Mouse (Mus musculus): ENCODE results near the gene Pitpnm3. TPM values are rescaled to one million over a fixed set of nuclear protein-coding genes. Genes with fewer than 3 reads are reported as not detected.

The Pitpnm3 gene
- polyA plus RNA-seq, 1 experiment from 2014 or later, result 0.05 TPM

DNA sequence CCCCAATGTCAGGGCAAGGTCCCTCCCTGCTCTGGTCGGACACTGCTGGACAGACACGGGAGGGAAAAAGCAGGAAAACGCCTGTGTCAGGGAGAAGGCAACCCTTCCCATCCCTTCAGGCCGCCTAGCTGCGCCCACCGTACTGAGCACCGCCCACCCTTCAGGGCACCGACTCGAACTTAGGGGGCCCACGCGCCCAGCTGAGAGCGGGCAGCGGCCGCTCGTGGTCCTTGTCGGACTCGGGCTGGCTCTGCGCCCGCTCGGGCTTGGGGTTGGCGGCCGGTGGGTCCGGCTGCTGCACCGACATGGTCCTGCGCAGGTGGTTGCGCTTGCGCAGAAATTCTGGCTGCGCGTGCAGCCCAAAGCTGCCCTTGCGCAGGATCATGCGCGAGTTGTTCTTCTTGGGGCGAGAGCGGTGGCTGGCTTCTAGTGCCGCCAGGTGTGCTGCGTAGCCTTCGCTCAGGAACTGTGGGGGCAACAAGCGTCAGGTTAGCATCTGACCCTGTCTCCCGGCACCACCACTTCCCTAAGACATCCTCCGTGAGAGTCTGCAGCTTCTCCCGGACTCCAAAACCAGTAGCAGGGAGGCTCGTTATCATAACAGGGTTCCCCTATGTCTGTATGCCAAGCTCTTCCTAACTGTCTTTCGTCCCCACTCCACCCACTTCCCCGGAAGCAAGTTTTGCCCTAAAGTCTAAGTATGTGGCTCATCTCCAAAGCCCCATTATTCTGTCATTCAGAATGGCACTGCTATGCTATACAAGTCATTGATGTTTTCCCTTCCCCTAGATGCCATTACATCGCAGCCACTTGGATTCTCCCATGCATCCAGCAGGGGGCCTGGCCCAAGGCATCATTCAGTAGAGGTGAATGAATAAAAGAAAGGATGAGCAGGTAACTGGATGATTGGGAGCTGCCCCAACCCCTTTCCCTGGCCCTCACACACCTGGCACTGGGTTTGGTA lies 84.4 kb downstream of the Pitpnm3 start:
- DNase-seq (ENCODE audit: low spot score), result no peak

DNA sequence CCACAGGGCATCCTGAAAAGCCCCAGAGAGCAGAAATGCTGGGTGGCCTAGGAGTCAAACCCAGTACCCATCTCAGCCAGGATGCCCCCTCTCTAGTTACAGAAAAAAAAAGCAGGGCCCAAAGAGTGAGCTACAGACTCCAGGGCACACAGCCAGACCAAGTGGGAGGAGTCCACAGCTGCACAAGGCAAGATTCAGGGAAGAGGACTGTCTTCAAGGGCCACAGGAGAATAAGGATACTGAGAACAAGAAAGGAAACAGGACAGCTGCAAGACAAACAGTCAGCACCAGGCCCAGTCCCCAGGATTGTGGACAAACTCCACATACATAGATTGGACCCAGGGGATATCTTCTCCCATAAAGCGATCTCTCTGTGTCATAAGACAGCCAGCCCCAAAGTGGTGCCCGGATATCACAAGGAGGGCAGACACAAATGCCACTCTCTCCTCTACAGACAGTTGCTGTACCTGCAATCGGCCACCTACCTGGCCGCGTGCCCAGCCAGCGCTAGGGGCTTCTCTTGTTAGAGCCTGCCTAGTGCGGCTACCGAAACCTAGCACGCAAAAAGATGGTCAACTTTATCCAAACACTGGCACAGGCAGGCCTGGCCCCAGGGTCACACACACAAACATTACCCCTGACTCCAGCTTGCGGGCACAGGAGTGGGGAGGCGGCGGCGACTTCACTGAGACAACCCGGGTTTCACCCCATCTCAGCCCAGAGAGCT lies 85.2 kb downstream of the Pitpnm3 start:
- DNase-seq (ENCODE audit: low spot score), result no peak

DNA sequence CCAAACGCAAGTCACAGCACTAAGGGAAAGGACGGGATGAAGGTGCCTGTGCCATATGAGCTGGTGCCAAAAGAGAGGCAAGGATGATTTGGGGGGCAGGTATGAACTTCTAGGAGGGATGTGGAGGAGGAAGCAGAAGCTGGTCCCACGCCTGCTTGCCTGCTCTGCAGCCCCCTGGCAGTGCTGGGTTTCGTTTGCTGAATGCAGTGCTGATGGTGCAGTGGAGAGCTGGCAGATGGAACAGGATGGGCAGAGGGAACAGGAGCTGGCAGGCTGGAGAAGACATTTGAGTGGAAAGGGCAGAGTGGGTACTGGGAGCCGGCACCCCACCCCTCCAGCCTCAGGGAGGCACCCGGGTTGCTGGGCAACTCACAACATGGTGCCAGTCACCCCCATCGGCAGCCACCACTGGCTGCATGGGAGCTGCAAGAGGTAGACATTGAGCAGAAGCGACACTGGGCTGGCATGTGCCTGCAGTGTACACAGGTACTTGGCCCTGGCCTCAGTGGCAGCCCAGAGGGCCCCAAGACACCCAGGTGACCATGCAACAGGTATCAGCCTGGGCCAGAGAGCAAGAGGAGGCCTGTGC lies 86.3 kb downstream of the Pitpnm3 start:
- DNase-seq (ENCODE audit: low spot score), result no peak

DNA sequence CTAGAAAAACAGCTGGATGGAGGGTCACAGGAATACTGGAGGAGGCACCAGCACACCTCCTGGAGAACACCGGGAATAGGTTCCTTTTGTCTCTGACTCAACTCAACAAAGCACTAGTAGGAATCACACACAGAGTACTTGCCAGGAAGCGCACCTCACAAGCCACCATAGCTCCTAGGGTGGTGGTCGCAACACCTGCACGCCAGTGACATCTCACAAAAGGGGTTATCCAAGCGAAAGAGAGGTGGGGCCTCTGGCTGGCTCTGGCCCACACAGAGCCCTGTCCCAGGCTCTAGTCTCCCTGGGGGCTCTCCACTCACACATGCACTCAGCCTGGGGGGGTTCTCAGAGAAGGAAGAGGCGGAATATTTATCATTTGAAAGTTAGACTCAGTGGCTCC lies 86.8 kb downstream of the Pitpnm3 start:
- DNase-seq (ENCODE audit: low spot score), result no peak

DNA sequence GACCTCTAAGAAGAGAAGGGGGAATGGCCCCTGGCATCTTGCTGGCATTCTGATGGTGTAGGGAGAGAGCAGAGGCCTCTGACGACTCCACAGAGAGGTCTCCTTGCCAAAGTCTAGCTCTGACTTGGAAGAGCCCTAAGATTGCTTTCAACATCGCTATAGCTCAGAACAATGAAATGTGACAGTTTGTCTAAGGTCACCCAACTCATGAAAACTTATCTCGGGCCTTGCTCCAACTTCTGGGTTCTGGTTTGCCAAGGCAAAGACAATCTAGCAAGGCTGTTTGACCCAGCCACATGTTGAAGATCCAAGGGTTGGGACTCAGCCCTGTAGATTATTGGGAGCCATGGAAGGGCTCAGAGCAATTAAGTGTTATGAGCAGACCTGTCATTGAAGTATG lies 91.3 kb downstream of the Pitpnm3 start:
- DNase-seq (ENCODE audit: low spot score), result no peak

DNA sequence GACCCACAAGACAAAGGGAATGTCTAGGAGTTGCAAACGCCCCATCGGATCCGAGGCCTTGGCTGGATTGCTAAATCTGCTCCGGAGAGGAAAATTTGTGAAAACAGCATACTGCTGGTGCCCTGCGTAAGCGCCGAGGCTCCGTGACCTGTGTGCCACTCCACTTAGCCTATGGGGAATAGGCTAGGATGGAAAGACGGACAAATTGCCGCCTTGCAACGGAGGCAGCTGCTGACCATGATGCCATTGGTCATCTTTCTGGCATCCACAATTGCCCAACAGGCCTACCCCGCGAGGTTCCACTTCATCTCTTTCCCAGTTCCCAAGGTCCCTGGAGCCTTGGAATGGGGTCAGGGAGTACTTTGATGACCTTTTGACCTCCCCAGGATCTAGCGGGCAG lies 92.9 kb downstream of the Pitpnm3 start:
- DNase-seq (ENCODE audit: low spot score), result no peak

DNA sequence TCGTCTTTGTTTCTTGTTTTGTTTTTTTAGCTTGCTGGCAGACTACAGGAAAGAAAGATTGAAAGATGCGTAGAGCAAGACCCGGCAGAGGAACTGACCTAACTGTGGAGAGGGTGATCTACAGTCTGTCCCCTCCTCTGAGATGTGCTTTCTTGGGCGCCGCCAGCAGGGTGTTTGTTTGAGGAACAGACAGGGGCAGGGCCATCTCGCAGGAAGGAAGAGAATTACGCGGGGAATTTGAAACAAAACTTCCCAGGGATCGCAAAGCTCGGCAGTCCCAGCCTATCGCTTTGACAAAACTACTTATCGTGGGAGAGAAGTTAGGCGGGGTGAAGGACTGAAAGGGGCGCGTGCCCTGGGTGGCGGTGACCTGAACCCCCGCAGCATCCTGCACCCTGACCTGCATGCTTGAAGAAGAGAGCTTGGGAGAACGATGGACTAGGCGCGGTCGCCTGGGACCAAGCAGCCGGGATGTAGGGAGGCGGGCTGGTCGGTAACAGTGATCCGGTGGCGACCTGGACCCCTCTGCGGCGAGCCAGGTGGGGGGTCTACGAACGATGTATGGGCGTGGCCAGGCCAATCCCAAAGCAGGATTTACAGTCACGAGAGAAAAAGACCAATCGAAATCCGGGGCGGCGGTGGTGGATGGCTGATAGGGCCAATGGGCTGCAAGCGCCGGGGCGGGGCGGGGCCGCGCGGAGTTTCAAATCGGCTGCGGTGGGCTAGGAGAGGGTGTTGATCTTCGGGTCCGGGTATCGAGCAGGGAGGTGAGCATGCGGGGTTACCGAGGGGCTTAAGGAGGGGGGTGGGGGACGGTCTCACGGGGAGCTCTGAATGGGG lies 93.6 kb downstream of the Pitpnm3 start, which contains the start of gene Pimreg:
TSS of gene Pimreg (plus strand) at position 265 of the 840 bp plus-strand sequence.
- DNase-seq (ENCODE audit: low spot score), result peak; percentile 90

DNA sequence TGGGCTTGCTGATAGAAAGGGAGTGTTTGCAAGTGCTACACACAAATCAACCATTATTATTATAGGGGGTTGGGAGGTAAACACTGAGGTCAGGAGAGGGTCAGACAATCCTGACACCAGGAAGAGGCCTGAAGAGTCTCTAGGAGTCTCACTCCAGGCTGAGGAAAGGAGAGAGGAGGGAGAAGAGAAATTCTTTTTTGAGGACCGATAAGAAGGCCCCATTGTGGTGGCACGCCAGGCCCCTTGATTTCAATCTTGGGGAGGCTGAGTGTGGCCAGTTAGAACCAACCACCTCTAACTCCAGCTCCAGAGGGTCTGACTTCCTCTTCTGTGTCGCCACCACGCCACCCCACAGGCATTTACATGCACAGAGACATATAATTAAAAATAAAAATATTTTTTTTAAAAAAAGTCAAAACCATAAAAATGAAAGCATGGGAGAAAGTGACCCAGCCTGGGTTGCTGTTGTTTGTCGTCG lies 94.2 kb downstream of the Pitpnm3 start:
- no peak for DNase-seq (ENCODE audit: low spot score)

DNA sequence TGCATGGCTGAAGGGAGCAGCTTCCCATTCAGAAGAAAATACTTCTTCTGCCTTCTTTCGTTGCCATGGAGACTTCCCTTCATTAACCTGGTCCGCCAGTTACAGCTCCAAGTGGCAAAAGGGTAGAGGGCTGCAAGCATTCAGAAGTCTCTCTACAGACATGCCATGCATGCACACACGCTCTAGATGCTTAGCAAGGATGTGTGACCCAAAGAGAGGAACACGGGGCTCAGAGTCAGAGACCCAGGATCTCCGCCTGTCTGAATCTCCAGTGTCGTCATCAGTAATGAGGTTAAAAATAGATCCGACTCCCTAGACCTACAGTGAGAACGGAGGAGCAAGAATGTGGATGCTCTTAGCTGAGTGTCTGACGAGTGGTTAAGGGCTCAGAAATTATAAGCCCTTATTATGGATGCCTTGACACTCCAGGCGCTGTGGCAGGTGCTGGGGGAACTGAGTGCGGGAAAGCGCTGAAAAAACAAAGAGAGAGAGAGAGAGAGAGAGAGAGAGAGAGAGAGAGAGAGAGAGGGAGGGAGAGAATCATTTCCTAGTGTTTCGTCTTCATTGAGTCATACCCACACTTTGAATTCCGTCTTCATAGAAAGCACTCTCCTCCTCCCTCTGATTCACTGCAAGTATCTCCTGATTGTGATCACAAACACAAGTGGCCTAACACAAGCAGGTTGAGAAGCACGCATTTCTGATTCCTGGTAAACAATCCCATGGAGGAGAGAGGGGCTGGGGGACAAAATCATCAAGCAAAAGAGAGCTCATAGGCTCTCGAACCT lies 95.8 kb downstream of the Pitpnm3 start:
- no peak for DNase-seq (ENCODE audit: low spot score)

DNA sequence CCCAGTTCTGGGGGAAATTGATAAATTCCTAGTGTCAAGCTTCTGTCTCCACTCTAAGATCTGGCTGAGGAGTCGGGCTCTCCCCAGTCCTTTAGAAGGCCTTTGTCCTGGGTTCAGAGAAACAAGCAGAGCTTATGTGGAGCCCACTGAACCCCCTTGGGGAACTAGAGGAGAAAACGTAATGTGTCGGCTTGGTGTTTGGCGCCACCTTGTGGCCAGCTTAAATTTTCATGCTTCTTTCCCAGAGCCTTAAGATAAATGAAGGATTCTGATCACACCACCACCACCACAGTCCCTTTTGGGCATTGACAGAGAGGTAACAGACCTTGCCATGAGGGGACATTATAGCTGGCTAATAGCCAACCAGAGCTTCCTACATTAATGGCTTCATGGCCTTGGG lies 97.6 kb downstream of the Pitpnm3 start:
- DNase-seq (ENCODE audit: low spot score), result peak; percentile 80

DNA sequence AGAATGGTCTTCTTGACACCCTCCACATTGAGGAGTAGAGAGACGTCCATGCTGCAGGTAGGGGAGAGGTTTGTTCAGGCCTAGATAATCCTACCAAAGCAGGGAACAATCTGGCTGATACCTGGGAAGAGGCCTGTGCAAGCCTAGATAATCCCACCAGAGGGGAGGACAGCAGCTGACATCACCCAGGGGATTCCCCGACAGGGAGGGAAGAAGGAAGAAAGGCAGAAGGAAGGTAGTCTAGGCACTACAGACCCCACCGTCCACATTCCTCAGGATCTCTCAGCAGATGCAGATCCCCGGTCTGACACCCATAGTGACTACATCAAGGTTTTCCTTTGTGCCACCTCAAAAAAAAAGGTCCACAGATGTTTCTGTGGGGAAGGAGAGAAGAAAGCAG lies 98.2 kb downstream of the Pitpnm3 start, which contains the start of gene Aipl1:
TSS of gene Aipl1 (minus strand) at position 101 of the 400 bp plus-strand sequence.
- no peak for DNase-seq (ENCODE audit: low spot score)

DNA sequence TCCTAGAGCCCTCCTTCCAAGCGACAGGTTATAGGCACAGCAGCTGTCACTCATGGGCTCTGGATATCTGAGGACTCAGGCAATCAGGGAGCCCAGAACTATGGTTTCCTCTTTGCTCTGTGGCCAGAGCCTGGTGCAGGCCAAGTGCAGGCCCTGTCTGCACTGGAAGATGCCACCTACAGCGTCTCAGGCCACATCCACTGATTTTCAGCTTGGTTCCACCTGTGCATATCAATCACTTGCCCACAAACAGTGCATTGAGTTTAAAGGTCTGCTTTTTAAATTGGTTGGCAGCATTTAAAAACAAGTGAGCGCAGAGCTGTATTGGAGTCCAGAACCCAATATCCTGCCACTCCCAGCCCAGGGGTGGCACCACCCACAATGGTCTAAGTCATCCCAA lies 103.0 kb downstream of the Pitpnm3 start:
- DNase-seq (ENCODE audit: low spot score), result no peak

DNA sequence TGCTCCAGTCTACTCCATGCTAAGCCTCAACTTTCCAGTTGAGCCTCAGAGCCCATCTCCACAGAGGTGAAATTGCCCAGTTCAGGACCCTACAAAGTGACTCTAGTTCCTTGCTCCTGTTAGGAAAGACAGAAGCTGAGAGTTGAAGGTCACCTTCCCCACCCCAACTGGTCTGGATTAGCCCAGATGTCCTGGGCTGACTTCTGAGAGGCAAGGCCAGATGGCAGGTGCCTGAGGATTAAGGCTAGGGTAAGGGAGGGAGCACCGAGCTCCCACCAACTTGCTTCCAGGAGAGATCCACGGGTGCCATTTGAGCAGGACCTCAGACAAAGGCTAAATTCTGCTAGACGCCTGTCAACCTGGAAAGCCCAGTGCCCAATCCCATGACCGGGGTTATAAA lies 103.5 kb downstream of the Pitpnm3 start:
- DNase-seq (ENCODE audit: low spot score), result no peak

DNA sequence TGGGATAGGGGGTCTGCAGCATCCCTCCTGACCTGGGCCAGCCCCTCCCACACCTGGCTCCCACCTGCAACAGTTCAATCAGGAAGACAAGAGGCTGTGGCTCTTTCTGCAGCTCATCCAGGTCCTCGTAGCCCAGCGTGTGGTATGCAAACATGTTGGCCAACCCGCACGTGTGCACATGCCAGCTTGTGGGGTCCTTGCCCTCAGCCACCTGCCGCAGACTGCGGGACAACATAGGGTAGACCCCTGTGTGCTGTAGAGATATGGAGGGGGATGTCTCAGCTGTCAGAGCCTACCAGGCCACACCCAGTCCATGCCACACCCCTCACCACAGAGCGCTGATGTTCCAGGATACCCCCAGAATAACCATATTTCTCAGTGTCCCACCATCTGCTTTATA lies 104.2 kb downstream of the Pitpnm3 start:
- no peak for DNase-seq (ENCODE audit: low spot score)

DNA sequence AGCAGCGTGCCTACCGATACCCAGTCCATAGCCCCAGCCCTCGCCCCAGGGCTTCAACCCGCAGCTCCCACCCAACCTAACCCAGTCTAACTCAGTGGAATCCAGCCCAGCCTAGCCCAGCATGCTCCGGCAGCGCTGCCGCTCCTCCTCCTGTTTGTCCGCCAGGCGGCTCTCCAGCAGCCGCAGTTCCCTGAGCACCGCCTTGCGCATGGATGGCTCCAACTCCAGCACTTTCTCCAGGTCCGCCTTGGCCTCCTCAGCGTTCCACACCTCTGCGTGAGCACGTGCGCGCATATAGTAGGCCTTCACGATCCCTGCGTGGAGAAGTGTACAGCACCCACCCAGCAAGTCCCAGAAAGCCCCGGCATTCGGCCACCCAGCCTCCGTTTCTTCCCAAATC lies 106.4 kb downstream of the Pitpnm3 start:
- no peak for DNase-seq (ENCODE audit: low spot score)

DNA sequence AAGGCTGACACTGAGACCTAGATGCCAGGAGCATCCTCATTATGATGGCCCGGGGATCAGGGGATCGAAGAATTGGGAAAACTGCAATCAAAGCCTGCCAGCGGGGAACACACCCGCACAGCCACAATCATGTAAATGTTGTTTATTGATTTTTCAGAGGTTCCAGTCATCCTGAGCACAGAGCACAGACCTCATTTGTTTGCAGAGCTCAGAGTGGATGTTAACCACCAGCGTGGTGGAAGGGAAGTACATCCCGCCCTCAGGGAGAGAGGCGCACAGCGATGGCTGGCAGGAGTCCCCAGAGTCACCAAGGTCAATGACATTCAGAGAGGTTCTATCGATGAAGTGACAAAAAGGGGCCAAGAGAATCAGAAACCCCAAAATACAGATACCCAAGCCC lies 107.7 kb downstream of the Pitpnm3 start:
- no peak for DNase-seq (ENCODE audit: low spot score)

DNA sequence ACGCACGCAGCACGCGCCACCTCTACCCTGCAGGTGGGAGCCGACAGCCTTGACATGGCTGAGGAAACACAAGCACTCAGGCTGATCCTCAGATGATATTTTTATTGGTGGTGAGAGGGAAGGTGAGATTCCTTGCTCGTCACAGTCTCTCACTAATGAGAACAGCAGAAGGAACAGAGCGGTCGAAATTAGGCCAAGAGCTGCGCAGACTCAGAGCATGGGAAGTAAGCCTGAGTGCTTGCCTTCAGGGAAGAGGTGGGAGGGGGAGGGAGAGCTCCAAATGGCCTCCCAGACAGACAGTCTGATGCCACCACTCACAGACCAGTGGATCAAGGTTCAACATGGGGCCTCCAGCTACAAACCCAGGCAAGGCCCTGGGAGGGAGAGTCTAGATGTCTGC lies 109.1 kb downstream of the Pitpnm3 start:
- DNase-seq (ENCODE audit: low spot score), result no peak

DNA sequence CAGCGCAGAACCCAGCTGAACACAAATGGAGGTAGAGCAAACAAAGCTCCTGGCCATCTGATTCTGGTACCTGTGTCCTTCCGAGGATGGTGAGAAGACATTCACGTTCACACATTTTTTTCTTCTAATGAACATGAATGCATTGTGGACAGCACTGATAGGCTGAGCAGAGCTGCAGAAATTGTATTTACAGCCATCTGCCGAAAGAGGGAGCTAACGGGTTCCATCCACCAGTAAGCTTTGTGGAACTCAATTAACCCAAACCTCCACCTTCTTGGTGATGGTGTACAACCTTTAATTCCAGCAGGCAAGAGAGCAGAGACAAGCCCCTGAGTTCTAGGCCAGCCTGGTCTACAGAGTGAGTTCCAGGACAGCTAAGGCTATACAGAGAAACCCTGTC lies 109.7 kb downstream of the Pitpnm3 start:
- peak; percentile 52 for DNase-seq (ENCODE audit: low spot score)

DNA sequence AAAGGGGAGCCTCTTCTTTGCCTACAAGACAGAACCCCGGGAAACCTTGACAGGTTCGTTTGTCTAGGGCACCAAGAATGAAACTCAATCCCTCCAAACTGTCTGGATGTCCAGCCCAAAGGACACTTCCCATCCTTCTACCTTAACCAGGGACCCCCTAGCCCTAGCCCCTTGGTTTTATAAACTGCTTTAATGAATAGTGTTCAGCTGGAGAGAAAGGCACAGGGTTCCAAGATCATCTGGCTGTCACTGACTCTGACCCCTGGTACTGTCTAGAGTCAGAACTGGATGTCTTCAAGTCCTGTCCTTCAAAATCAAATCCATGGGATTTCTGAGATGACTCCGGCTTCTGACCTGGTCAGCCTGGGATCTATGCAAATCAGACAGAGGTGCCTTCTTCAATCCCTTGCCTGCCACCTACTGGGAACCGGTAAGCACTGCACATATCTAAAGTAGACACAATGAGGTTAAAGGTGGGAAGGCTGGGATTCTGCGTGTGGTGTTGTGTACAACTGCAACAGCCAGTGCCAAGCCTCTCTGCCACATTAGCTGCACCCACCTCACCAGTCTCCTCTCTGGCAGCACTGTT lies 111.3 kb downstream of the Pitpnm3 start:
- peak; percentile 57 for DNase-seq (ENCODE audit: low spot score)

DNA sequence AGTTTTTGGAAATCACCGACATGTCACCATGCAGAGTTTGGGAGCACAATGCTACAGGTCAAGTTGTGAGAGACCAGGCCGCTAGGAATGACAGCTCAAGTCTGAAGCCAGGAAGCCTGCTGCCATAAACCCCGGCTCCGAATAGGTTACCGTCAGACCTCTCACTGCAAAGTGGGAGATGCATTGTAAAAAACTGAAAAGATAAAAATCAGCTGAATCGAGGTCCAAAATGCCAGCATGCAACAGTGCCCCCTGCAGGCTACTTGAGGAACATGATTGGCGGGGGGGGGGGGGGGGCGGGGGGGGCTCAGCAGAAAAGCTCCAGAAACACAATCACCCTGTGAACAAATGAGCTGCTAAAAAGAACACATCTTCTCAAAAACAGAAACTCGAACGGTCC lies 112.0 kb downstream of the Pitpnm3 start:
- no peak for DNase-seq (ENCODE audit: low spot score)
